13 mouse cellular contexts compared by ENCODE assay signal in genomic region chr10:21670168-21670567, GRCm38 (mm10).
DNase-seq lines count a peak whose midpoint lies in the region; ATAC-seq and TF ChIP-seq lines count a peak whose summit lies in the region.
"Had no signal": no experiment of that assay in that cellular context is flagged by ENCODE, and none has a peak within 500 bp of the region (broad histone marks: within the 10 kb centered on the region; RNA-seq: fewer than 3 reads in every experiment).

No protein-coding gene starts in this region.

- WGBS in heart, embryonic 11.5 days (ENCODE audit: insufficient replicate concordance), result 80% methylated on average over 5 of the region's 5 CpGs
- WGBS in kidney, postnatal 0 days, result 47% methylated on average over 5 of the region's 5 CpGs

- H3K36me3 ChIP-seq in heart, embryonic 11.5 days (ENCODE audit: control insufficient read depth, insufficient read depth, low read length), result no peaks in the 10 kb centered on the region
- H3K36me3 ChIP-seq in kidney, postnatal 0 days (ENCODE audit: insufficient read depth, low read length), result no peaks in the 10 kb centered on the region
- H3K36me3 ChIP-seq: midbrain, embryonic 13.5 days had no signal

- H3K27ac ChIP-seq in heart, embryonic 11.5 days (ENCODE audit: low read depth, low read length), result peak overlapping the region; percentile 57; the same call in 1 of the 2 replicates
- H3K27ac ChIP-seq in embryonic fibroblast, embryonic 13.5 days (ENCODE audit: insufficient read depth, low read length), result 0 out of 2 replicates have a peak overlapping the region, but pooled peaks have one; percentile 23
- 0 out of 2 replicates have a peak overlapping the region, but pooled peaks have one; percentile 83 for H3K27ac ChIP-seq in kidney, postnatal 0 days
- H3K27ac ChIP-seq: midbrain, embryonic 13.5 days had no signal

- H3K4me2 ChIP-seq in heart, embryonic 11.5 days, result no peak overlapping the region
- H3K4me2 ChIP-seq in kidney, postnatal 0 days (ENCODE audit: low read length), result no peak overlapping the region
- H3K4me2 ChIP-seq: midbrain, embryonic 13.5 days had no signal

- intact Hi-C loops in heart, postnatal 14 days (cut with DNase I), result loop anchor here (10.0 kb wide), 1 partner anchor 205 kb away; no protein-coding TSS in a partner anchor
- intact Hi-C loops in left cerebral cortex, postnatal 36 days (cut with DNase I), result no loop called here

- H3K9me3 ChIP-seq in heart, embryonic 11.5 days (replicated peaks; ENCODE audit: control insufficient read depth, low read length), result no peaks in the 10 kb centered on the region
- no peaks in the 10 kb centered on the region for H3K9me3 ChIP-seq in kidney, postnatal 0 days (replicated peaks; ENCODE audit: low read length)
- H3K9me3 ChIP-seq: midbrain, embryonic 13.5 days had no signal

- H3K4me1 ChIP-seq in heart, embryonic 11.5 days (ENCODE audit: control insufficient read depth, insufficient read depth, low read length), result no peaks in the 10 kb centered on the region; the same call in 1 of the 2 replicates
- peaks cover 9% of the 10 kb centered on the region for H3K4me1 ChIP-seq in embryonic fibroblast, embryonic 13.5 days (ENCODE audit: control insufficient read depth, insufficient read depth, low read length)
- no peaks in the 10 kb centered on the region for H3K4me1 ChIP-seq in kidney, postnatal 0 days (replicated peaks; ENCODE audit: insufficient read depth, low read length)
- H3K4me1 ChIP-seq: midbrain, embryonic 13.5 days had no signal

- no peak for TF ChIP-seq CTCF in embryonic fibroblast, embryonic 13.5 days (IDR thresholded peaks at IDR 0.05; ENCODE audit: borderline replicate concordance, insufficient read depth, low read length)
- TF ChIP-seq CTCF in kidney, postnatal 0 days (IDR thresholded peaks at IDR 0.05; ENCODE audit: low read depth), result no peak

- DNase-seq in heart, postnatal 14 days, result no peak
- peak; percentile 28 for DNase-seq in NIH3T3 (ENCODE audit: low read depth)
- peak; percentile 69 for DNase-seq in kidney, postnatal 0 days (ENCODE audit: low spot score)
- DNase-seq in left cerebral cortex, postnatal 36 days (ENCODE audit: low spot score in 2 of 2), result no peak
- DNase-seq in layer of hippocampus, postnatal 36 days, result no peak
- no peak for DNase-seq in frontal cortex, postnatal 25 days (ENCODE audit: low spot score in 2 of 2)
- DNase-seq: cerebellum, postnatal 25 days; forebrain, postnatal 0 days; thymus, adult 2 months had no signal

- no peak for TF ChIP-seq POLR2A in embryonic fibroblast, embryonic 13.5 days (IDR thresholded peaks at IDR 0.05; ENCODE audit: low read depth, low read length)

- H3K9ac ChIP-seq in heart, embryonic 11.5 days (ENCODE audit: low read depth, low read length), result no peak overlapping the region
- no peak overlapping the region for H3K9ac ChIP-seq in kidney, postnatal 0 days (ENCODE audit: low read depth, low read length)
- H3K9ac ChIP-seq: forebrain, postnatal 0 days; lung, embryonic 14.5 days; midbrain, embryonic 13.5 days had no signal

- no peak overlapping the region for H3K4me3 ChIP-seq in heart, embryonic 11.5 days (ENCODE audit: low read depth, low read length)
- no peak overlapping the region for H3K4me3 ChIP-seq in embryonic fibroblast, embryonic 13.5 days (ENCODE audit: insufficient read depth, low read length)
- H3K4me3 ChIP-seq in kidney, postnatal 0 days (replicated peaks; ENCODE audit: low read depth, low read length), result no peak overlapping the region
- H3K4me3 ChIP-seq: midbrain, embryonic 13.5 days had no signal

- ATAC-seq in heart, embryonic 11.5 days (replicated peaks; ENCODE audit: insufficient number of reproducible peaks, low FRiP score, low TSS enrichment), result no peak
- ATAC-seq in kidney, postnatal 0 days (replicated peaks; ENCODE audit: low FRiP score, low read depth), result 0 out of 2 replicates have a peak, but pooled peaks have one; percentile 43
- ATAC-seq: forebrain, postnatal 0 days; midbrain, embryonic 13.5 days had no signal

- no peaks in the 10 kb centered on the region for H3K27me3 ChIP-seq in heart, embryonic 11.5 days (ENCODE audit: control insufficient read depth, insufficient read depth, low read length)
- no peaks in the 10 kb centered on the region for H3K27me3 ChIP-seq in kidney, postnatal 0 days (ENCODE audit: insufficient read depth, low read length)
- H3K27me3 ChIP-seq: midbrain, embryonic 13.5 days had no signal

Comparison
In these comparisons a context has a peak if more than half of its experiments do, and no peak if none do; other contexts are left out.
1. H3K27ac ChIP-seq: peak in every context shown above with its lines; median percentile 83 in kidney, postnatal 0 days; 57 in heart, embryonic 11.5 days; 23 in embryonic fibroblast, embryonic 13.5 days.
2. DNase-seq: peak in NIH3T3 (single experiment) and kidney, postnatal 0 days (single experiment); none in heart, postnatal 14 days (0 of 2), left cerebral cortex, postnatal 36 days (0 of 2), layer of hippocampus, postnatal 36 days (0 of 2) and frontal cortex, postnatal 25 days (0 of 2).